ENCODE assay signal across 22 mouse cellular contexts in the genomic region with DNA sequence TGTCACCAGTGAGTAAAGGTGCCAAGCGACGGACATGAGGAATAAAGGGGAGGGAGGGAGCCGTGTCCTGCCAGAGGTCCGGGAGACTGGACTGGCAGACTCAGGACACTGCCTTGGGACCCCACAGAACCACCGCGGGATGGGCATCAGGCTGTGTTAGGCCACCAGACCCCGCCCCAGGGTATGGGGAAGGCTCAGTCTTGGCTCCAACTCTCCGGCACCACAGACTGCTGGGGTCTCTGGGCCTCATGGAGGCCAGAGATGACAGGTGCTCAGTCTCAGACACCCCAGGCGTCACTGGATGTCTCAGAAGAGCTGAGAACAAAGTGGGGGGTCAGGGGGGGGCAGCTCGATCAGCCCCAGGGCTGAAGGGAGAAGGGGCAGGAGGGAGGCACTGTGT.
"Had no signal": no experiment of that assay in that cellular context is flagged by ENCODE, and none has a peak within 500 bp of the region (broad histone marks: within the 10 kb centered on the region; RNA-seq: fewer than 3 reads in every experiment).

No protein-coding gene starts in this region.

- ATAC-seq: intestine, embryonic 15.5 days; liver, embryonic 12.5 days had no signal

- H3K9me3 ChIP-seq: intestine, embryonic 15.5 days; kidney, embryonic 15.5 days; limb, embryonic 12.5 days; liver, embryonic 15.5 days; midbrain, embryonic 10.5 days; neural tube, embryonic 13.5 days had no signal

- H3K4me2 ChIP-seq: intestine, embryonic 15.5 days; kidney, embryonic 15.5 days; limb, embryonic 12.5 days; liver, embryonic 12.5 days; liver, embryonic 15.5 days; neural tube, embryonic 13.5 days had no signal

- H3K4me1 ChIP-seq: intestine, embryonic 15.5 days; kidney, embryonic 15.5 days; limb, embryonic 12.5 days; liver, embryonic 12.5 days; liver, embryonic 15.5 days; megakaryocyte, embryonic 14.5 days; midbrain, embryonic 10.5 days; neural tube, embryonic 13.5 days had no signal

- H3K27ac ChIP-seq: intestine, embryonic 15.5 days; kidney, embryonic 15.5 days; left cerebral cortex, adult 2 months; limb, embryonic 12.5 days; liver, embryonic 12.5 days; liver, embryonic 15.5 days; midbrain, embryonic 10.5 days; neural tube, embryonic 13.5 days had no signal

- H3K9ac ChIP-seq: intestine, embryonic 15.5 days; kidney, embryonic 15.5 days; limb, embryonic 12.5 days; liver, embryonic 12.5 days; liver, embryonic 15.5 days; neural tube, embryonic 13.5 days had no signal

- DNase-seq: kidney, adult 11 months; kidney, adult 8-10 months; kidney, postnatal 10 days; kidney, postnatal 36 days; layer of hippocampus, postnatal 36 days; liver; lung, adult 18-20 months; lung, postnatal 10 days; retina, postnatal 1 day; right cerebral cortex, postnatal 25 days; spleen, adult 18-20 months; thymus, postnatal 25 days had no signal

- H3K4me3 ChIP-seq: intestine, embryonic 15.5 days; kidney, embryonic 15.5 days; left cerebral cortex, adult 2 months; limb, embryonic 12.5 days; liver, embryonic 12.5 days; liver, embryonic 15.5 days; megakaryocyte, embryonic 14.5 days; midbrain, embryonic 10.5 days; myocyte; neural tube, embryonic 13.5 days had no signal

- H3K36me3 ChIP-seq: intestine, embryonic 15.5 days; kidney, embryonic 15.5 days; limb, embryonic 12.5 days; liver, embryonic 12.5 days; liver, embryonic 15.5 days; midbrain, embryonic 10.5 days; neural tube, embryonic 13.5 days had no signal

- H3K27me3 ChIP-seq: intestine, embryonic 15.5 days; kidney, embryonic 15.5 days; limb, embryonic 12.5 days; liver, embryonic 12.5 days; liver, embryonic 15.5 days; megakaryocyte, embryonic 14.5 days; neural tube, embryonic 13.5 days had no signal
